Mouse (Mus musculus) embryonic facial prominence, embryonic 15.5 days (tissue): ENCODE data around the gene Fam171b. TPM values are rescaled to one million over a fixed set of nuclear protein-coding genes. Genes with fewer than 3 reads are reported as not detected.

Experiments
- ATAC-seq: fragments of 200-750 bp; cut with Nextera tagmentation; 2 replicates; pipeline ENCODE4 v1.8.0; 2017; ENCODE audit warnings: low read depth, moderate TSS enrichment; ENCODE audit not compliant: insufficient number of reproducible peaks, low FRiP score, low TSS enrichment
- H3K27ac ChIP-seq: fragments of 300-500 bp; sonication (generic); replicated peaks from 2 replicates; pipeline ENCODE4 v1.5.1; 2015; ENCODE audit warnings: mild to moderate bottlenecking, inconsistent platforms
- H3K27me3 ChIP-seq: fragments of 300-500 bp; sonication (generic); 2 replicates; pipeline ENCODE4 v1.6.1; 2015; ENCODE audit warnings: inconsistent platforms
- H3K36me3 ChIP-seq: fragments of 300-500 bp; sonication (generic); 2 replicates; pipeline ENCODE4 v1.6.1; 2015; ENCODE audit warnings: mild to moderate bottlenecking, inconsistent platforms
- H3K4me1 ChIP-seq: fragments of 300-500 bp; sonication (generic); 2 replicates; pipeline ENCODE4 v1.6.1; 2015; ENCODE audit warnings: inconsistent platforms
- H3K4me2 ChIP-seq: fragments of 300-500 bp; sonication (generic); replicated peaks from 2 replicates; pipeline ENCODE4 v1.6.1; 2015; ENCODE audit warnings: mild to moderate bottlenecking, inconsistent platforms
- H3K4me3 ChIP-seq: fragments of 300-500 bp; sonication (generic); replicated peaks from 2 replicates; pipeline ENCODE4 v1.5.1; 2015; ENCODE audit warnings: mild to moderate bottlenecking, inconsistent platforms
- H3K9ac ChIP-seq: fragments of 300-500 bp; sonication (generic); 2 replicates; pipeline ENCODE4 v1.6.1; 2015; ENCODE audit warnings: inconsistent platforms
- H3K9me3 ChIP-seq: fragments of 300-500 bp; sonication (generic); replicated peaks from 2 replicates; pipeline ENCODE4 v1.6.1; 2016; ENCODE audit warnings: inconsistent platforms
- WGBS: fragments of 180-500 bp; shearing (Covaris S2); methylation state at CpG from one replicate; pipeline ENCODE4 v1.1.7; 2015; 5-methylcytosine and 5-hydroxymethylcytosine counted together
- polyA plus RNA-seq: library from polyadenylated mRNA; unstranded; fragments of >200 nt; fragmentation: Nextera tagmentation; extraction: Ambion mirVana; gene quantifications from 2 replicates; pipeline ENCODE4 v1.2.1, GENCODE M21; 2015

The Fam171b gene
- polyA plus RNA-seq, 1 experiment from 2014 or later: 12.9 TPM

GRCm38 (mm10) chr2:83901896-83902540, 89.6 kb downstream of the Fam171b start:
- H3K4me2 ChIP-seq: no peak overlapping the region
- H3K27me3 ChIP-seq: no peaks in the 10 kb centered on the region
- no peak overlapping the region for H3K4me3 ChIP-seq
- no peak for ATAC-seq
- 69% methylated on average over 2 of the region's 2 CpGs for WGBS
- no peaks in the 10 kb centered on the region for H3K9me3 ChIP-seq
- H3K27ac ChIP-seq: no peak overlapping the region
- no peak overlapping the region for H3K9ac ChIP-seq
- H3K4me1 ChIP-seq: no peaks in the 10 kb centered on the region
- no peaks in the 10 kb centered on the region for H3K36me3 ChIP-seq

- WGBS: 26% methylated on average over 2 of the region's 2 CpGs
- no peak overlapping the region for H3K4me2 ChIP-seq
These were observed 117.1 kb downstream of the Fam171b start for GRCm38 (mm10) chr2:83929478-83930088.

More at GRCm38 (mm10) chr2:83929478-83930088, 117.1 kb downstream of the Fam171b start:
- no peak overlapping the region for H3K9ac ChIP-seq
- 0 out of 2 replicates have a peak overlapping the region, but pooled peaks have one; percentile 11 for H3K27ac ChIP-seq
- H3K27me3 ChIP-seq: no peaks in the 10 kb centered on the region
- H3K4me1 ChIP-seq: no peaks in the 10 kb centered on the region
- H3K36me3 ChIP-seq: no peaks in the 10 kb centered on the region
- H3K9me3 ChIP-seq: no peaks in the 10 kb centered on the region
- no peak for ATAC-seq
- H3K4me3 ChIP-seq: no peak overlapping the region

Other genes with a start within 250 kb of the Fam171b start
- gene Zc3h15, start 168.2 kb upstream of the Fam171b start, polyA plus RNA-seq: 118 and 130 TPM in 2 replicates
- 68.8 and 74.6 TPM in 2 replicates for gene Itgav, start 88.2 kb upstream of the Fam171b start, polyA plus RNA-seq
- 0.51 and 1.0 TPM in 2 replicates for gene Zswim2, start 128.6 kb downstream of the Fam171b start, polyA plus RNA-seq
- gene Gm13698, start 143.1 kb downstream of the Fam171b start, polyA plus RNA-seq: not detected in 2 replicates
- gene Gm13693, start 148.9 kb downstream of the Fam171b start, polyA plus RNA-seq: not detected in 2 replicates
- not detected in 2 replicates for gene Gm13695, start 154.7 kb downstream of the Fam171b start, polyA plus RNA-seq
- not detected in 2 replicates for gene Gm13696, start 160.5 kb downstream of the Fam171b start, polyA plus RNA-seq
- not detected in 2 replicates for gene Gm13694, start 166.3 kb downstream of the Fam171b start, polyA plus RNA-seq
- gene Gm13697, start 172.1 kb downstream of the Fam171b start, polyA plus RNA-seq: not detected in 2 replicates
- not detected in 2 replicates for gene Gm13691, start 177.9 kb downstream of the Fam171b start, polyA plus RNA-seq